Mouse (Mus musculus): ENCODE measurements around the gene Steap3.

- TF ChIP-seq CTCF (IDR thresholded peaks at IDR 0.05; ENCODE audit: control insufficient read depth, insufficient read depth, insufficient replicate concordance, low read depth, low read length) (no peak), POLR2A (IDR thresholded peaks at IDR 0.05; ENCODE audit: control insufficient read depth, low read depth, low read length) (no peak)
Observed at GRCm38 (mm10) chr1:120289843-120290242, 17.3 kb upstream of the Steap3 start.
